Mouse (Mus musculus): ENCODE results near the gene Igfbp2.

GRCm38 (mm10) chr1:72833563-72833962, 9.3 kb downstream of the Igfbp2 start:
- TF ChIP-seq POLR2A (IDR thresholded peaks at IDR 0.05; ENCODE audit: insufficient read depth, low read length): no peak
- TF ChIP-seq CTCF (IDR thresholded peaks at IDR 0.05; ENCODE audit: low read depth, low read length): no peak
